Mouse (Mus musculus): ENCODE measurements around the gene Glcci1.

- TF ChIP-seq CTCF (IDR thresholded peaks at IDR 0.05; ENCODE audit: control insufficient read depth, insufficient read depth, insufficient replicate concordance, low read depth, low read length) (no peak), POLR2A (IDR thresholded peaks at IDR 0.05; ENCODE audit: control insufficient read depth, low read depth, low read length) (no peak)
Observed at GRCm38 (mm10) chr6:8623045-8623444, 113.6 kb downstream of the Glcci1 start.

Measured in testis, adult 2 months (tissue).